Mouse (Mus musculus): ENCODE data around the gene Skor1. TPM values are rescaled to one million over a fixed set of nuclear protein-coding genes. Genes with fewer than 3 reads are reported as not detected.

Gene Skor1
- polyA plus RNA-seq (2014; fragmentation: Nextera tagmentation; extraction: Ambion mirVana) = not detected in 2 replicates

GRCm38 (mm10) chr9:63148410-63149371 is at the start of gene Skor1:
Gene Skor1 (minus strand): TSS chr9:63148961.
- H3K4me2 ChIP-seq (replicated peaks; ENCODE audit: low read depth, low read length) = peak within 1 kb of the TSS; percentile 77
- H3K9me3 ChIP-seq (ENCODE audit: control insufficient read depth, low read depth, low read length) = no peaks in the 10 kb centered on the region
- under 1% methylated on average over 64 of the region's 108 CpGs for WGBS
- H3K9ac ChIP-seq (replicated peaks; ENCODE audit: low read depth, low read length) = no peak within 1 kb of the TSS
- no peak within 1 kb of the TSS for H3K27ac ChIP-seq (ENCODE audit: low read length)
- ATAC-seq (ENCODE audit: insufficient number of reproducible peaks, insufficient read depth, low FRiP score, low read depth) = no peak
- H3K4me3 ChIP-seq (ENCODE audit: low read depth, low read length) = peak within 1 kb of the TSS; percentile 35
- H3K27me3 ChIP-seq (ENCODE audit: control insufficient read depth, insufficient read depth, low read length) = peaks cover 91% of the 10 kb centered on the region
- H3K4me1 ChIP-seq (ENCODE audit: control insufficient read depth, insufficient read depth, low read length) = peaks cover 24% of the 10 kb centered on the region; the same call in 1 of the 2 replicates
- H3K36me3 ChIP-seq (ENCODE audit: control insufficient read depth, insufficient read depth, low read length) = no peaks in the 10 kb centered on the region

GRCm38 (mm10) chr9:63197252-63197651 is 48.5 kb upstream of the Skor1 start:
- Histone ChIP-seq H3K36me3 (ENCODE audit: control insufficient read depth, insufficient read depth, low read length) (peaks cover 6% of the 10 kb centered on the region; the same call in 1 of the 2 replicates), H3K4me1 (ENCODE audit: control insufficient read depth, insufficient read depth, low read length) (no peaks in the 10 kb centered on the region), H3K27me3 (ENCODE audit: control insufficient read depth, insufficient read depth, low read length) (no peaks in the 10 kb centered on the region), H3K4me3 (ENCODE audit: low read depth, low read length) (no peak overlapping the region), H3K9ac (replicated peaks; ENCODE audit: low read depth, low read length) (no peak overlapping the region), H3K27ac (ENCODE audit: low read length) (no peak overlapping the region), H3K4me2 (replicated peaks; ENCODE audit: low read depth, low read length) (0 out of 2 replicates have a peak overlapping the region, but pooled peaks have one; percentile 4), H3K9me3 (ENCODE audit: control insufficient read depth, low read depth, low read length) (no peaks in the 10 kb centered on the region)
- WGBS = 12% methylated on average over 8 of the region's 8 CpGs
- no peak for ATAC-seq (ENCODE audit: insufficient number of reproducible peaks, insufficient read depth, low FRiP score, low read depth)

GRCm38 (mm10) chr9:63196114-63196682 is 47.4 kb upstream of the Skor1 start:
- Histone ChIP-seq H3K36me3 (ENCODE audit: control insufficient read depth, insufficient read depth, low read length) (peaks cover 6% of the 10 kb centered on the region; the same call in 1 of the 2 replicates), H3K4me2 (replicated peaks; ENCODE audit: low read depth, low read length) (no peak overlapping the region), H3K4me3 (ENCODE audit: low read depth, low read length) (no peak overlapping the region), H3K27ac (ENCODE audit: low read length) (no peak overlapping the region), H3K9ac (replicated peaks; ENCODE audit: low read depth, low read length) (no peak overlapping the region), H3K9me3 (ENCODE audit: control insufficient read depth, low read depth, low read length) (no peaks in the 10 kb centered on the region), H3K27me3 (ENCODE audit: control insufficient read depth, insufficient read depth, low read length) (no peaks in the 10 kb centered on the region), H3K4me1 (ENCODE audit: control insufficient read depth, insufficient read depth, low read length) (no peaks in the 10 kb centered on the region)
- ATAC-seq (ENCODE audit: insufficient number of reproducible peaks, insufficient read depth, low FRiP score, low read depth) = no peak
- 57% methylated on average over 8 of the region's 8 CpGs for WGBS

DNA sequence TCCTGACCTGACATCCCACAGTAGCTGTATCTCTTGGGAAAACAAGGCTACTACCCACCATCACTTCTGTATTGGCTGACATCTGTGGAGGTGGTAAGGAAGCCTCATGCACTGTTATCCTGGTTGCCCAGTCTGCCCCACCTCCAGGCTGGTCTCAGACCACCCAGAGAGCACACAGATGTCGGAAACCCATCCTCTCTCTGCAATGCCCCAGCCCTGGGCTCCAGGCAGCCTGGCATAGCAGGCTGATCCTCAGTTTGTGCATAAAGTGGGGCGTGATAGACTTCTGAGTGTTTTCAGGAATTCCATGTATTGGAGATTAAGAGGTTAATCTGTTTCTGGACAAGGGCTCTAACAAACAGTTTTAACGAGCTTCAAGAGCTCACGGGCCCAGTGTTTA is 46.8 kb upstream of the Skor1 start:
- Histone ChIP-seq H3K4me3 (ENCODE audit: low read depth, low read length) (no peak overlapping the region), H3K27ac (ENCODE audit: low read length) (no peak overlapping the region), H3K36me3 (ENCODE audit: control insufficient read depth, insufficient read depth, low read length) (peaks cover 6% of the 10 kb centered on the region; the same call in 1 of the 2 replicates), H3K4me2 (replicated peaks; ENCODE audit: low read depth, low read length) (no peak overlapping the region), H3K9me3 (ENCODE audit: control insufficient read depth, low read depth, low read length) (no peaks in the 10 kb centered on the region), H3K4me1 (ENCODE audit: control insufficient read depth, insufficient read depth, low read length) (no peaks in the 10 kb centered on the region), H3K27me3 (ENCODE audit: control insufficient read depth, insufficient read depth, low read length) (no peaks in the 10 kb centered on the region), H3K9ac (replicated peaks; ENCODE audit: low read depth, low read length) (no peak overlapping the region)
- no peak for ATAC-seq (ENCODE audit: insufficient number of reproducible peaks, insufficient read depth, low FRiP score, low read depth)
- 61% methylated on average over 4 of the region's 4 CpGs for WGBS

- Histone ChIP-seq H3K4me1 (ENCODE audit: control insufficient read depth, insufficient read depth, low read length) (no peaks in the 10 kb centered on the region), H3K36me3 (ENCODE audit: control insufficient read depth, insufficient read depth, low read length) (peaks cover 6% of the 10 kb centered on the region; the same call in 1 of the 2 replicates), H3K9me3 (ENCODE audit: control insufficient read depth, low read depth, low read length) (no peaks in the 10 kb centered on the region), H3K4me2 (replicated peaks; ENCODE audit: low read depth, low read length) (no peak overlapping the region), H3K27me3 (ENCODE audit: control insufficient read depth, insufficient read depth, low read length) (no peaks in the 10 kb centered on the region), H3K27ac (ENCODE audit: low read length) (no peak overlapping the region), H3K4me3 (ENCODE audit: low read depth, low read length) (no peak overlapping the region), H3K9ac (replicated peaks; ENCODE audit: low read depth, low read length) (no peak overlapping the region)
- ATAC-seq (ENCODE audit: insufficient number of reproducible peaks, insufficient read depth, low FRiP score, low read depth) = no peak
- WGBS = 71% methylated on average over 9 of the region's 9 CpGs
These were observed 46.0 kb upstream of the Skor1 start for GRCm38 (mm10) chr9:63194791-63195190.

- WGBS = 68% methylated on average over 4 of the region's 4 CpGs
- Histone ChIP-seq H3K4me2 (replicated peaks; ENCODE audit: low read depth, low read length) (no peak overlapping the region), H3K27ac (ENCODE audit: low read length) (no peak overlapping the region), H3K9ac (replicated peaks; ENCODE audit: low read depth, low read length) (no peak overlapping the region), H3K27me3 (ENCODE audit: control insufficient read depth, insufficient read depth, low read length) (no peaks in the 10 kb centered on the region), H3K4me1 (ENCODE audit: control insufficient read depth, insufficient read depth, low read length) (no peaks in the 10 kb centered on the region), H3K9me3 (ENCODE audit: control insufficient read depth, low read depth, low read length) (no peaks in the 10 kb centered on the region), H3K36me3 (ENCODE audit: control insufficient read depth, insufficient read depth, low read length) (peaks cover 6% of the 10 kb centered on the region; the same call in 1 of the 2 replicates), H3K4me3 (ENCODE audit: low read depth, low read length) (no peak overlapping the region)
- no peak for ATAC-seq (ENCODE audit: insufficient number of reproducible peaks, insufficient read depth, low FRiP score, low read depth)
These were observed 44.0 kb upstream of the Skor1 start for GRCm38 (mm10) chr9:63192809-63193208.

GRCm38 (mm10) chr9:63187310-63187709 is 38.5 kb upstream of the Skor1 start:
- no peak overlapping the region for H3K4me3 ChIP-seq (ENCODE audit: low read depth, low read length)
- H3K4me1 ChIP-seq (ENCODE audit: control insufficient read depth, insufficient read depth, low read length) = no peaks in the 10 kb centered on the region; the same call in 1 of the 2 replicates
- no peak overlapping the region for H3K27ac ChIP-seq (ENCODE audit: low read length)
- H3K9me3 ChIP-seq (ENCODE audit: control insufficient read depth, low read depth, low read length) = no peaks in the 10 kb centered on the region
- WGBS = 29% methylated on average over 7 of the region's 7 CpGs
- H3K4me2 ChIP-seq (replicated peaks; ENCODE audit: low read depth, low read length) = no peak overlapping the region
- H3K27me3 ChIP-seq (ENCODE audit: control insufficient read depth, insufficient read depth, low read length) = no peaks in the 10 kb centered on the region
- H3K36me3 ChIP-seq (ENCODE audit: control insufficient read depth, insufficient read depth, low read length) = no peaks in the 10 kb centered on the region
- no peak for ATAC-seq (ENCODE audit: insufficient number of reproducible peaks, insufficient read depth, low FRiP score, low read depth)
- H3K9ac ChIP-seq (replicated peaks; ENCODE audit: low read depth, low read length) = no peak overlapping the region

DNA sequence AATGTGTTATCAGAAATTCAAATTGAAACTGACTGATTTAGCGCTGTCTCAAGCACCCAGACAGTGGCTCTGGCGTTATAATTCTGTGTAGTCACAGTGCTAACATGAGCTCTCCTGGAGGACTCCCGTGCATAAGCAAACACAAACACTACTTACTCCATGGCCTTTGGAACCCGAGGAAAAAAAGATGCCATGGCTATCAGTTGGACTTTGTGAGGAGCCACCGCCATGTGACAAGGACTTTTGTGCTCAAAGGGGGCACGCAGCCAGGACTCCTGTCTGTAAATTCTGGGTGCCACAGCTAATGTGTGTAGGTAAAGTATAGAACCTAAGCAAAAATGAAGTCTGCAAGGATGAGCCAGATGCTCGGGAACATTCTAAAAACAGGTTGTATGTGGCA is 36.5 kb upstream of the Skor1 start:
- no peaks in the 10 kb centered on the region for H3K27me3 ChIP-seq (ENCODE audit: control insufficient read depth, insufficient read depth, low read length)
- H3K4me1 ChIP-seq (ENCODE audit: control insufficient read depth, insufficient read depth, low read length) = no peaks in the 10 kb centered on the region; the same call in 1 of the 2 replicates
- H3K4me2 ChIP-seq (replicated peaks; ENCODE audit: low read depth, low read length) = no peak overlapping the region
- no peaks in the 10 kb centered on the region; the same call in 1 of the 2 replicates for H3K36me3 ChIP-seq (ENCODE audit: control insufficient read depth, insufficient read depth, low read length)
- H3K9me3 ChIP-seq (ENCODE audit: control insufficient read depth, low read depth, low read length) = no peaks in the 10 kb centered on the region
- no peak overlapping the region for H3K4me3 ChIP-seq (ENCODE audit: low read depth, low read length)
- no peak overlapping the region for H3K9ac ChIP-seq (replicated peaks; ENCODE audit: low read depth, low read length)
- no peak for ATAC-seq (ENCODE audit: insufficient number of reproducible peaks, insufficient read depth, low FRiP score, low read depth)
- WGBS = 75% methylated on average over 7 of the region's 7 CpGs
- no peak overlapping the region for H3K27ac ChIP-seq (ENCODE audit: low read length)
